ENCODE assay signal across 10 mouse cellular contexts in the genomic region with DNA sequence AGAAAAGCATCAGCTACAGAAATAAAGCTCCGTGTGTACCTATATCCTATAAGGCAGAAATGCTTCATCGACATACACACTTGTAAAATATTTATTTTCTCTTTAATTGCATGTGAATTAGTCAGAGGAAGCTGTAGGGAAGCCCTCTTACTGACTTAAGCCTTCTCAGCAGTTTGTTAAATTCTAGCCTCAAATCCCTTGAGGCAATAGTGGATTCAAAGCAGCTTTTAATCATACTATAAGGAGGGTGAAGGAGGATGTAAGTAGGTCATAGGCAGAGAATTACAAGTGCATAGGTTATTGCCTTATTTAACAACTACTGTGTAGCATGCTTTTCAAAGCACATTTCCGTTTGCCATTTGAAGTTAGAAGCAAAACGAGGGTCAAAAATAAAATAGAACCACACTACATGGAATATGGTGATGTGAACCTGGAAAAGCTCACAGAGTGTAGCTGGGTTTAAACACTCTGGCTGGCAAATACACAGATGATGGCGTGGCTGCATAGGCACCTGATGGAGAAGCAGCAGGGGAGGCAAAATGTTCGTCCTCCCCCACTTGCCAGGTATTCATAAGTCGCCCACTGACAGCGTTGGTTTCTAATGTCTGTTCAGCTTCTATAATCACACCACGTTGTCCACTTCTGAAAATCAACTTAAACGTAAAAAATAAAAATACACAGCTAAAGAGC.
DNase-seq lines count a peak whose midpoint lies in the region; ATAC-seq and TF ChIP-seq lines count a peak whose summit lies in the region.
"Had no signal": no experiment of that assay in that cellular context is flagged by ENCODE, and none has a peak within 500 bp of the region (broad histone marks: within the 10 kb centered on the region; RNA-seq: fewer than 3 reads in every experiment).

No protein-coding gene starts in this region.

- H3K4me2 ChIP-seq in embryonic facial prominence, embryonic 14.5 days (ENCODE audit: low read depth, low read length): peak overlapping the region; percentile 43
- peak overlapping the region; percentile 40 for H3K4me2 ChIP-seq in hindbrain, embryonic 16.5 days (ENCODE audit: low read length)
- peak overlapping the region; percentile 46 for H3K4me2 ChIP-seq in neural tube, embryonic 15.5 days

- no peak for DNase-seq in gastrocnemius, adult 2 months
- DNase-seq in gastrocnemius, postnatal 25 days: no peak
- DNase-seq in embryonic facial prominence, embryonic 14.5 days (ENCODE audit: low spot score): no peak
- no peak for DNase-seq in layer of hippocampus, adult 9-11 months
- no peak for DNase-seq in lung, postnatal 36 days
- DNase-seq in frontal cortex, postnatal 10 days (ENCODE audit: low spot score in 2 of 2): no peak

- H3K4me3 ChIP-seq in gastrocnemius, adult 2 months: no peak overlapping the region
- peak overlapping the region; percentile 20 for H3K4me3 ChIP-seq in embryonic facial prominence, embryonic 14.5 days (ENCODE audit: low read depth, low read length)
- H3K4me3 ChIP-seq in hindbrain, embryonic 16.5 days (ENCODE audit: low read length): peak overlapping the region; percentile 6; the same call in 1 of the 2 replicates
- H3K4me3 ChIP-seq in neural tube, embryonic 15.5 days (replicated peaks): peak overlapping the region; percentile 17; the same call in 1 of the 2 replicates

- H3K4me1 ChIP-seq in embryonic facial prominence, embryonic 14.5 days (ENCODE audit: control insufficient read depth, insufficient read depth, low read length): peaks cover 22% of the 10 kb centered on the region
- H3K4me1 ChIP-seq in hindbrain, embryonic 16.5 days (ENCODE audit: control insufficient read depth, insufficient read depth, low read depth, low read length): peaks cover 22% of the 10 kb centered on the region
- H3K4me1 ChIP-seq in neural tube, embryonic 15.5 days: peaks cover 36% of the 10 kb centered on the region

- intact Hi-C loops in gastrocnemius, adult 2 months (cut with DNase I): loop anchor here (5.0 to 10.0 kb wide), 2 partner anchors 147 to 210 kb away; no protein-coding TSS in a partner anchor

- TF ChIP-seq CTCF in gastrocnemius, adult 2 months (IDR thresholded peaks at IDR 0.05): no peak

- 30% methylated on average over 10 of the region's 10 CpGs for whole genome bisulfite sequencing in embryonic facial prominence, embryonic 14.5 days
- 28% methylated on average over 10 of the region's 10 CpGs for WGBS in hindbrain, embryonic 16.5 days
- 24% methylated on average over 10 of the region's 10 CpGs for WGBS in neural tube, embryonic 15.5 days

- 0 out of 2 replicates have a peak, but pooled peaks cover 5% of the 10 kb centered on the region for H3K9me3 ChIP-seq in embryonic facial prominence, embryonic 14.5 days (ENCODE audit: control insufficient read depth, low read length)
- H3K9me3 ChIP-seq in hindbrain, embryonic 16.5 days (ENCODE audit: control insufficient read depth, low read length): no peaks in the 10 kb centered on the region
- no peaks in the 10 kb centered on the region for H3K9me3 ChIP-seq in neural tube, embryonic 15.5 days (replicated peaks)

- H3K9ac ChIP-seq in embryonic facial prominence, embryonic 14.5 days (ENCODE audit: low read depth, low read length): no peak overlapping the region
- peak overlapping the region; percentile 23; the same call in 1 of the 2 replicates for H3K9ac ChIP-seq in hindbrain, embryonic 16.5 days (ENCODE audit: low read depth, low read length)
- no peak overlapping the region; the same call in 1 of the 2 replicates for H3K9ac ChIP-seq in neural tube, embryonic 15.5 days (replicated peaks)

- H3K27me3 ChIP-seq in embryonic facial prominence, embryonic 14.5 days (replicated peaks; ENCODE audit: control insufficient read depth, insufficient read depth, low read length): peaks cover 10% of the 10 kb centered on the region
- H3K27me3 ChIP-seq in hindbrain, embryonic 16.5 days (replicated peaks; ENCODE audit: control insufficient read depth, insufficient read depth, low read length): no peaks in the 10 kb centered on the region
- no peaks in the 10 kb centered on the region for H3K27me3 ChIP-seq in neural tube, embryonic 15.5 days (replicated peaks)

- no peaks in the 10 kb centered on the region for H3K36me3 ChIP-seq in embryonic facial prominence, embryonic 14.5 days (ENCODE audit: control insufficient read depth, insufficient read depth, low read length)
- H3K36me3 ChIP-seq in hindbrain, embryonic 16.5 days (ENCODE audit: control insufficient read depth, insufficient read depth, low read length): no peaks in the 10 kb centered on the region
- no peaks in the 10 kb centered on the region for H3K36me3 ChIP-seq in neural tube, embryonic 15.5 days

- no peak for ATAC-seq in embryonic facial prominence, embryonic 14.5 days (ENCODE audit: low read depth)
- no peak for ATAC-seq in hindbrain, embryonic 16.5 days
- ATAC-seq in neural tube, embryonic 15.5 days (ENCODE audit: low FRiP score): no peak
- ATAC-seq: inflammation-experienced regulatory T-cells, adult 6 months; lung, postnatal 0 days had no signal

- H3K27ac ChIP-seq in gastrocnemius, adult 2 months: peak overlapping the region; percentile 38
- no peak overlapping the region for H3K27ac ChIP-seq in embryonic facial prominence, embryonic 14.5 days (replicated peaks; ENCODE audit: low read depth, low read length)
- H3K27ac ChIP-seq in hindbrain, embryonic 16.5 days (ENCODE audit: low read depth, low read length): peak overlapping the region; percentile 73
- H3K27ac ChIP-seq in neural tube, embryonic 15.5 days (replicated peaks): peak overlapping the region; percentile 69
